Mouse (Mus musculus): ENCODE results near the gene Zfp830. TPM values are rescaled to one million over a fixed set of nuclear protein-coding genes. Genes with fewer than 3 reads are reported as not detected.

The Zfp830 gene
- polyA plus RNA-seq (2015; fragmentation: Nextera tagmentation; extraction: Ambion mirVana): 20.0 and 21.0 TPM in 2 replicates

DNA sequence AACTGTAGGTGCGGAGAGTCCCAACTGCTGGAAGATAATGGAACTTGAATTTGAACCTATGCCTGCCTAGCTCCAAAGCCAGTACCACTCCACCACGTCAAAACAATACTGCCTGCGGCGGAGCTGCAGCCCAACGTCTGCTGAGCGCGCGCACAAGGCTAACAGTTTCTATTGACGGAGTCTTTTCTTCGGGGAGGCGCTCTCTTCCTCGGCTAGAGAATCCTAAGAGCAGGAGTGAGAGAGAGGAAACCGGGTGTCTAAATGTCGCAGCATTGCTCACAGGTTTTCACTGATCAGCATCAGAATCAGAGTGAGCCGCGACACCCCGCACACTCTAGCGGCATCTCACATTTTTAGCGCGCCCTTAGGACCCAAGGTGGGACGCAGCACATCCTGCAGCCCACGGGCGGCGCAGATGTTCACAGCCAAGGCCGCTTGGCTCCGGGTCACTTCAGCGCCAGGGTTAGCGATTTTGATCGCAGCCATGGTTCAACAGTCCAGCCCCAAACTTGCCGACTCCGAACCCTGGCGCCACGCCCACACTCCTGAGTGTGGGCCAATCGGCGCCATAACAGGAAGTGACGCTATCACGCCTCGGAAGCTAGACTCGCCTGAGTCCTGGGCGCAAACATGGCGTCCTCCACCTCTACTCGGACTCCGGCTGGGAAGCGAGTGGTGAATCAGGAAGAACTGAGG, at the start of gene Zfp830, which contains the start of gene Cct6b:
TSS of gene Zfp830 (plus strand) at position 604 of the 696 bp plus-strand sequence.
TSS of gene Cct6b (minus strand) at position 580 of the 696 bp plus-strand sequence.

GRCm38 (mm10) chr11:82780983-82781903, 17.1 kb downstream of the Zfp830 start, which contains the start of gene Lig3:
Gene Lig3, plus strand, starts transcription at chr11:82781108.

Other genes starting within 250 kb of the Zfp830 start
- gene Cct6b, start within 50 bp of the Zfp830 start, polyA plus RNA-seq (2015; fragmentation: Nextera tagmentation; extraction: Ambion mirVana): 0.26 and 0.28 TPM in 2 replicates
- gene Lig3, start 16.8 kb downstream of the Zfp830 start, polyA plus RNA-seq (2015; fragmentation: Nextera tagmentation; extraction: Ambion mirVana): 8.9 and 10.4 TPM in 2 replicates
- gene Rffl, start 106.9 kb downstream of the Zfp830 start, polyA plus RNA-seq (2015; fragmentation: Nextera tagmentation; extraction: Ambion mirVana): 3.3 and 4.0 TPM in 2 replicates
- 8.1 and 9.9 TPM in 2 replicates for gene Rad51d, start 126.3 kb downstream of the Zfp830 start, polyA plus RNA-seq (2015; fragmentation: Nextera tagmentation; extraction: Ambion mirVana)
- gene Fndc8, start 127.8 kb downstream of the Zfp830 start, polyA plus RNA-seq (2015; fragmentation: Nextera tagmentation; extraction: Ambion mirVana): 0.42 and 0.44 TPM in 2 replicates
- gene Nle1, start 144.1 kb downstream of the Zfp830 start, polyA plus RNA-seq (2015; fragmentation: Nextera tagmentation; extraction: Ambion mirVana): 10.8 and 14.6 TPM in 2 replicates
- gene Unc45b, start 146.2 kb downstream of the Zfp830 start, polyA plus RNA-seq (2015; fragmentation: Nextera tagmentation; extraction: Ambion mirVana): 105 and 118 TPM in 2 replicates
- 7.9 and 10.0 TPM in 2 replicates for gene Slfn5, start 187.0 kb downstream of the Zfp830 start, polyA plus RNA-seq (2015; fragmentation: Nextera tagmentation; extraction: Ambion mirVana)
- gene Slfn9, start 227.5 kb downstream of the Zfp830 start, polyA plus RNA-seq (2015; fragmentation: Nextera tagmentation; extraction: Ambion mirVana): 2.9 and 3.7 TPM in 2 replicates

Measured in skeletal muscle tissue, postnatal 0 days (tissue).